Mouse (Mus musculus) heart, postnatal 0 days (tissue): Measurements from ENCODE around the gene Mrpl51.

Source experiments
- CTCF ChIP-seq: IDR thresholded peaks from 2 replicates; pipeline ENCODE4 v1.5.1; 2016; ENCODE audit warnings: antibody characterized with exemption, control low read depth, low read depth
- EP300 ChIP-seq: IDR thresholded peaks from 2 replicates; pipeline ENCODE4 v1.6.1; 2016; ENCODE audit warnings: antibody characterized with exemption, low read depth

- TF ChIP-seq CTCF (no peak), EP300 (no peak)
Observed at GRCm38 (mm10) chr6:125213715-125214114, 22.1 kb downstream of the Mrpl51 start.
